Mouse (Mus musculus) hindbrain, embryonic 15.5 days (tissue): Measurements from ENCODE around the gene Paqr5. TPM values are rescaled to one million over a fixed set of nuclear protein-coding genes. Genes with fewer than 3 reads are reported as not detected.

ENCODE experiments used
- ATAC-seq: fragments of 200-750 bp; cut with Nextera tagmentation; 2 replicates; pipeline ENCODE4 v1.8.0; 2017; ENCODE audit warnings: low read depth, moderate number of reproducible peaks, moderate TSS enrichment; ENCODE audit not compliant: low FRiP score
- H3K27ac ChIP-seq: fragments of 300-500 bp; sonication (generic); replicated peaks from 2 replicates; pipeline ENCODE4 v1.5.1; 2015; ENCODE audit warnings: mild to moderate bottlenecking, inconsistent platforms
- H3K27me3 ChIP-seq: fragments of 300-500 bp; sonication (generic); 2 replicates; pipeline ENCODE4 v1.6.1; 2015; ENCODE audit warnings: control low read depth, inconsistent platforms
- H3K36me3 ChIP-seq: fragments of 300-500 bp; sonication (generic); 2 replicates; pipeline ENCODE4 v1.6.1; 2015; ENCODE audit warnings: control low read depth, inconsistent platforms
- H3K4me1 ChIP-seq: fragments of 300-500 bp; sonication (generic); replicated peaks from 2 replicates; pipeline ENCODE4 v1.6.1; 2015; ENCODE audit warnings: control low read depth, inconsistent platforms
- H3K4me2 ChIP-seq: fragments of 300-500 bp; sonication (generic); 2 replicates; pipeline ENCODE4 v1.6.1; 2015; ENCODE audit warnings: moderate library complexity, mild to moderate bottlenecking, inconsistent platforms
- H3K4me3 ChIP-seq: fragments of 300-500 bp; sonication (generic); 2 replicates; pipeline ENCODE4 v1.5.1; 2015; ENCODE audit warnings: mild to moderate bottlenecking, inconsistent platforms
- H3K9ac ChIP-seq: fragments of 300-500 bp; sonication (generic); 2 replicates; pipeline ENCODE4 v1.6.1; 2015; ENCODE audit warnings: inconsistent platforms
- H3K9me3 ChIP-seq: fragments of 300-500 bp; sonication (generic); 2 replicates; pipeline ENCODE4 v1.6.1; 2016; ENCODE audit warnings: control low read depth, inconsistent platforms
- WGBS: fragments of 180-500 bp; shearing (Covaris S2); methylation state at CpG from one replicate; pipeline ENCODE4 v1.1.7; 2015; 5-methylcytosine and 5-hydroxymethylcytosine counted together
- polyA plus RNA-seq: library from polyadenylated mRNA; unstranded; fragments of >200 nt; fragmentation: Nextera tagmentation; extraction: Ambion mirVana; gene quantifications from 2 replicates; pipeline ENCODE4 v1.2.1, GENCODE M21; 2015

The Paqr5 gene
- polyA plus RNA-seq, 1 experiment from 2014 or later = 0.18 TPM

GRCm38 (mm10) chr9:61971045-61971444, 55.6 kb downstream of the Paqr5 start:
- no peak overlapping the region for H3K9ac ChIP-seq
- no peak overlapping the region for H3K4me2 ChIP-seq
- no peak for ATAC-seq
- WGBS = 85% methylated on average over 3 of the region's 3 CpGs
- H3K4me3 ChIP-seq = no peak overlapping the region
- H3K9me3 ChIP-seq = no peaks in the 10 kb centered on the region
- no peaks in the 10 kb centered on the region for H3K4me1 ChIP-seq
- H3K36me3 ChIP-seq = no peaks in the 10 kb centered on the region
- H3K27ac ChIP-seq = no peak overlapping the region
- no peaks in the 10 kb centered on the region for H3K27me3 ChIP-seq

DNA sequence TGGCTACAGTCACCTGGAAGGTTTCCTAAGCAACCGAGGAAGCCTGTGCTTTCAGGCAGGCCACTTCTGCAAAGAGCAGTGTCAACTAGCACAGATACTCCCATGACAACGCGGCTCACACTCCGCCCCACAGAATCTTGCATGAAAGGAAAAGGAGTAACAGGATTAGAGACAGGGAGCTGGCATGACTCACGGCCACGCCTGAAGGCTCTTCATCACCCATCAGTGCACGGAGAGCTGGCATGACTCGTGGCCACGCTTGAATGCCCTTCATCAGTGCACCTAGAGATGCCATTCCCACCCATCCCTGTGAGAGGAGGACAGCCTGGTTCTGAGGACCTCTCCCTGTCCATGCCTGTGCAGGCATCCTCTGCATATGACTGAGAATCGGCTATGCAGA, 59.3 kb downstream of the Paqr5 start:
- Histone ChIP-seq H3K9ac (no peak overlapping the region), H3K4me1 (peaks cover 3% of the 10 kb centered on the region; the same call in 1 of the 2 replicates), H3K4me3 (no peak overlapping the region), H3K4me2 (no peak overlapping the region), H3K36me3 (no peaks in the 10 kb centered on the region), H3K27me3 (no peaks in the 10 kb centered on the region), H3K27ac (no peak overlapping the region), H3K9me3 (no peaks in the 10 kb centered on the region)
- WGBS = 78% methylated on average over 10 of the region's 10 CpGs
- 0 out of 2 replicates have a peak, but pooled peaks have one; percentile 10 for ATAC-seq

GRCm38 (mm10) chr9:61965987-61966386, 60.7 kb downstream of the Paqr5 start:
- H3K4me3 ChIP-seq = no peak overlapping the region
- no peaks in the 10 kb centered on the region for H3K27me3 ChIP-seq
- no peaks in the 10 kb centered on the region for H3K9me3 ChIP-seq
- 94% methylated on average over 7 of the region's 7 CpGs for WGBS
- no peaks in the 10 kb centered on the region for H3K36me3 ChIP-seq
- peak; percentile 13; the same call in 1 of the 2 replicates for ATAC-seq
- peaks cover 3% of the 10 kb centered on the region; the same call in 1 of the 2 replicates for H3K4me1 ChIP-seq
- no peak overlapping the region for H3K27ac ChIP-seq
- no peak overlapping the region for H3K4me2 ChIP-seq
- H3K9ac ChIP-seq = no peak overlapping the region

- no peaks in the 10 kb centered on the region for H3K9me3 ChIP-seq
- no peaks in the 10 kb centered on the region for H3K36me3 ChIP-seq
- H3K4me2 ChIP-seq = no peak overlapping the region
- peak; percentile 54; the same call in 1 of the 2 replicates for ATAC-seq
- peak overlapping the region; percentile 42 for H3K27ac ChIP-seq
- no peak overlapping the region for H3K4me3 ChIP-seq
- no peak overlapping the region for H3K9ac ChIP-seq
- peaks cover 3% of the 10 kb centered on the region; the same call in 1 of the 2 replicates for H3K4me1 ChIP-seq
- WGBS = 39% methylated on average over 4 of the region's 4 CpGs
- H3K27me3 ChIP-seq = no peaks in the 10 kb centered on the region
Observed at GRCm38 (mm10) chr9:61965411-61965930, 61.2 kb downstream of the Paqr5 start.

DNA sequence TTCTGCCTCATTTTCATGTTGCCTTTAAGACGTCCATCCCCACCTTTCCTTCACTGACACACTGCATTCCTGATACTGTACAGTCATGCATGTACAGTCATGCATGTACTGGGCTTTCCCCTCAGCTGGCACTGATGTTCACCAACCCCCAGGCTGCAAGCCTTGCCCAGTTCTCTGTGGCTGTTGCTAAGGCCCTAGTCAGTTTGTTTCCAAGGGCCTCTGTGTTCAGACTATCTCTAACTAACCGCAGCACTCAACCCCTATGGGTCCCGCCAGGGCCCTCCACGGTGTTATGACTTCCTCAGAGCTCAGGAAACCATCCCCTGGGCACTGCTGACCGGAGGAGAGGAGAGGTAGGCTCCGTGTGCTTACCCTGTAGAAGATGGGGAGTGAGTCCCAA, 63.3 kb downstream of the Paqr5 start:
- no peaks in the 10 kb centered on the region for H3K9me3 ChIP-seq
- H3K4me2 ChIP-seq = no peak overlapping the region
- 75% methylated on average over 6 of the region's 6 CpGs for WGBS
- no peaks in the 10 kb centered on the region for H3K36me3 ChIP-seq
- peaks cover 3% of the 10 kb centered on the region; the same call in 1 of the 2 replicates for H3K4me1 ChIP-seq
- no peak for ATAC-seq
- H3K9ac ChIP-seq = no peak overlapping the region
- no peak overlapping the region for H3K4me3 ChIP-seq
- no peaks in the 10 kb centered on the region for H3K27me3 ChIP-seq
- H3K27ac ChIP-seq = no peak overlapping the region

DNA sequence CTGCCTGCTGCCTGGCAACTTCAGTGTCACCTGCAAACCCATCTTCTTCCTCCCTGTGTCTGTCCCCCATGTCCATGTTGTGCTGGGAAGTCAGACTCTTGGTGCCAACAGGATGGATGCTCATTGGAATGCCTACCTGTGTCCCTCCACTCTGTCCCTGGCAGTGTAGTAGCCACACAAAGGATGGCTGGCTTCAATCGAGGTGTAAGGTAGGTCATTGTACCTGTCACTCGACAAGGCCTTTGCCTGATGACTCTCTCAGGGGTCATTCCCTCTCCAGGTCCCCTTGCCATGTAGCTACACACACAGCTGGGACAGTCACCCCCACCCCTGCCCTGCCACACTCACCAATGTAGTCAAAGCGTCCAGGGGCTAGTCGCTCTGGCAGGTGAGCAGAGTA, 65.5 kb downstream of the Paqr5 start:
- no peak for ATAC-seq
- Histone ChIP-seq H3K27ac (no peak overlapping the region), H3K4me3 (no peak overlapping the region), H3K4me2 (no peak overlapping the region), H3K9me3 (no peaks in the 10 kb centered on the region), H3K9ac (no peak overlapping the region), H3K27me3 (no peaks in the 10 kb centered on the region), H3K4me1 (peaks cover 3% of the 10 kb centered on the region; the same call in 1 of the 2 replicates), H3K36me3 (no peaks in the 10 kb centered on the region)
- WGBS = 93% methylated on average over 4 of the region's 4 CpGs

DNA sequence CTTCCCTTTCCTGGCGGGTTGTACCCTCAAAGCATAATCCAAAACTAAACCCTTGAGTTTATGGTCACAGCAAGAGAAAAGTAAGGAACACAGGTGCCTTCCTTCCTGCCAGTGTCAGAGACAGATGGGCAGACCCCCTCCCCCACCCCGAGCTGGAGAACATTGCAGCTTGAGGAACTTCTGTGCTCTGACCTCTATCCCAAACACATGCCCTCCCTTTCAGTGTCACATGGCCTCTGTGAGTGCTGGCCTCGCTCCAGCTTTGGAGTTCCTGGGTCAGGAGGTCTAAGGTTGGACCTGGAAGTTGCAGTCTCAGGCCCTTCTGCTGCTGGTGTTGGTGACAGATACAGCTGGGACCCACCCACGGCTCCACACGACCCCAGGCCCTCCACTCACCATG, 65.9 kb downstream of the Paqr5 start:
- H3K4me3 ChIP-seq = no peak overlapping the region
- H3K9ac ChIP-seq = no peak overlapping the region
- no peaks in the 10 kb centered on the region for H3K9me3 ChIP-seq
- no peak for ATAC-seq
- WGBS = 69% methylated on average over 5 of the region's 5 CpGs
- no peaks in the 10 kb centered on the region for H3K27me3 ChIP-seq
- no peaks in the 10 kb centered on the region for H3K36me3 ChIP-seq
- no peak overlapping the region for H3K27ac ChIP-seq
- H3K4me2 ChIP-seq = no peak overlapping the region
- H3K4me1 ChIP-seq = peaks cover 3% of the 10 kb centered on the region; the same call in 1 of the 2 replicates

- no peak overlapping the region for H3K9ac ChIP-seq
- no peaks in the 10 kb centered on the region for H3K4me1 ChIP-seq
- 82% methylated on average over 1 of the region's 1 CpGs for WGBS
- ATAC-seq = no peak
- no peak overlapping the region for H3K4me2 ChIP-seq
- H3K4me3 ChIP-seq = no peak overlapping the region
- H3K27ac ChIP-seq = no peak overlapping the region
- no peaks in the 10 kb centered on the region for H3K27me3 ChIP-seq
- H3K36me3 ChIP-seq = no peaks in the 10 kb centered on the region
- H3K9me3 ChIP-seq = no peaks in the 10 kb centered on the region
Observed at GRCm38 (mm10) chr9:61959921-61960569, 66.6 kb downstream of the Paqr5 start.

GRCm38 (mm10) chr9:61954707-61955106, 71.9 kb downstream of the Paqr5 start:
- no peaks in the 10 kb centered on the region for H3K36me3 ChIP-seq
- ATAC-seq = no peak
- H3K27me3 ChIP-seq = no peaks in the 10 kb centered on the region
- H3K9me3 ChIP-seq = no peaks in the 10 kb centered on the region
- H3K4me3 ChIP-seq = no peak overlapping the region
- H3K4me2 ChIP-seq = no peak overlapping the region
- no peak overlapping the region for H3K27ac ChIP-seq
- no peaks in the 10 kb centered on the region for H3K4me1 ChIP-seq
- H3K9ac ChIP-seq = no peak overlapping the region

DNA sequence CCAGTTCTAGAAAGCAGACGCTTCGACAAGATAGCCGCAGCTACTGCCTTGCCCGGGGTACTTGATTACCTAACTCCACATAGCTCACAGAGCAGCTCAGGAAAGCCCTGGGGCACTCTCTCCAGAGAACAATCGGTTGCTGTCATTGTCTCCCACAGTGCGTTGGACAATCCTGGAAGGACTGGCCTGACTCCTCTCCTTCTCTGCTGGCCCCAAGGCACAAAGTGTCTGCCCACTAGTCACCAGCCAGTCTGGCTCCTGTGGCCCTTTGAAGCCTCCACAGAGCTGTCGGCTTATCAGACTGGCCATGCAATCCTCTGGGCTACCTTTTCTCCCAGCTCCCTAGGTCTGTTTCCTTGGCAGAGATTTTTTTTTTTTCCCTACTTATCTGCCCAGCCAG, 74.4 kb downstream of the Paqr5 start:
- no peak for ATAC-seq
- Histone ChIP-seq H3K9ac (no peak overlapping the region), H3K9me3 (no peaks in the 10 kb centered on the region), H3K36me3 (no peaks in the 10 kb centered on the region), H3K4me1 (peaks cover 7% of the 10 kb centered on the region), H3K4me3 (no peak overlapping the region), H3K4me2 (no peak overlapping the region), H3K27ac (no peak overlapping the region), H3K27me3 (no peaks in the 10 kb centered on the region)
- 51% methylated on average over 7 of the region's 7 CpGs for WGBS

GRCm38 (mm10) chr9:61947402-61948346, 79.0 kb downstream of the Paqr5 start:
- 6% methylated on average over 24 of the region's 24 CpGs for WGBS
- ATAC-seq = peak; percentile 82
- no peaks in the 10 kb centered on the region for H3K36me3 ChIP-seq
- H3K9ac ChIP-seq = peak overlapping the region; percentile 49
- peak overlapping the region; percentile 73; the same call in 1 of the 2 replicates for H3K27ac ChIP-seq
- H3K9me3 ChIP-seq = no peaks in the 10 kb centered on the region
- H3K4me3 ChIP-seq = peak overlapping the region; percentile 62
- peaks cover 16% of the 10 kb centered on the region for H3K4me1 ChIP-seq
- H3K27me3 ChIP-seq = no peaks in the 10 kb centered on the region
- H3K4me2 ChIP-seq = peak overlapping the region; percentile 98
